Mouse (Mus musculus) natural killer cell, adult 2 months (primary cell): ENCODE measurements around the gene Prrc2c.
"Not testable (repeated sequence)": the region's sequence is repeated elsewhere in the genome, so short reads cannot be mapped to it uniquely, and the experiment has no call there.

ENCODE experiments used
- DNase-seq, 2 experiments: peaks; one replicate each; pipeline ENCODE4 v3.0.0; 2022; ENCODE audit warnings: low spot score in 2 of 2

The Prrc2c gene

GRCm38 (mm10) chr1:162740401-162740835 is at the start of gene Prrc2c:
Prrc2c (minus strand) TSS chr1:162740556.
- peak; percentile 95 to 96 for DNase-seq

- no peak for DNase-seq
These were observed 44.9 kb upstream of the Prrc2c start for GRCm38 (mm10) chr1:162785222-162785621.

- DNase-seq, result no peak
These were observed 43.4 kb upstream of the Prrc2c start for GRCm38 (mm10) chr1:162783669-162784248.

- not testable (repeated sequence) for DNase-seq
These were observed 40.7 kb upstream of the Prrc2c start for GRCm38 (mm10) chr1:162781035-162781434.

- no peak for DNase-seq
These were observed 37.7 kb upstream of the Prrc2c start for GRCm38 (mm10) chr1:162777943-162778538.

- no peak for DNase-seq
These were observed 33.3 kb upstream of the Prrc2c start for GRCm38 (mm10) chr1:162773661-162774060.

- no peak for DNase-seq
These were observed 31.4 kb upstream of the Prrc2c start for GRCm38 (mm10) chr1:162771617-162772360.

- peak in 1 of 2 experiments; percentile 24 for DNase-seq
These were observed 11.7 kb upstream of the Prrc2c start for GRCm38 (mm10) chr1:162752009-162752408.

GRCm38 (mm10) chr1:162749607-162750006 is 9.3 kb upstream of the Prrc2c start:
- DNase-seq, result no peak

GRCm38 (mm10) chr1:162748761-162749160 is 8.4 kb upstream of the Prrc2c start:
- DNase-seq, result peak in 1 of 2 experiments; percentile 23

- DNase-seq, result no peak
These were observed 443 bp downstream of the Prrc2c start for GRCm38 (mm10) chr1:162739831-162740394.

GRCm38 (mm10) chr1:162739406-162739805 is 950 bp downstream of the Prrc2c start:
- DNase-seq, result no peak

GRCm38 (mm10) chr1:162738472-162738871 is 1.9 kb downstream of the Prrc2c start:
- DNase-seq, result no peak

GRCm38 (mm10) chr1:162735084-162735483 is 5.3 kb downstream of the Prrc2c start:
- no peak for DNase-seq

- no peak for DNase-seq
These were observed 6.1 kb downstream of the Prrc2c start for GRCm38 (mm10) chr1:162734283-162734682.

- no peak for DNase-seq
These were observed 8.3 kb downstream of the Prrc2c start for GRCm38 (mm10) chr1:162732041-162732440.

- no peak for DNase-seq
These were observed 10.9 kb downstream of the Prrc2c start for GRCm38 (mm10) chr1:162729436-162729835.

GRCm38 (mm10) chr1:162727981-162728380 is 12.4 kb downstream of the Prrc2c start:
- peak; percentile 51 to 60 for DNase-seq

- DNase-seq, result no peak
These were observed 16.7 kb downstream of the Prrc2c start for GRCm38 (mm10) chr1:162723610-162724009.

- DNase-seq, result no peak
These were observed 19.7 kb downstream of the Prrc2c start for GRCm38 (mm10) chr1:162720645-162721044.

- DNase-seq, result no peak
These were observed 39.8 kb downstream of the Prrc2c start for GRCm38 (mm10) chr1:162700389-162701066.

GRCm38 (mm10) chr1:162697866-162698265 is 42.5 kb downstream of the Prrc2c start:
- DNase-seq, result no peak
